Mouse (Mus musculus): ENCODE data around the gene Hspa12b. TPM values are rescaled to one million over a fixed set of nuclear protein-coding genes. Genes with fewer than 3 reads are reported as not detected.
A peak's percentile ranks its signal among the peaks of the same experiment; 100 is the strongest.

Hspa12b gene
- total RNA-seq, 2 experiments from 2014 or later = 10.0 to 13.1 TPM

DNA sequence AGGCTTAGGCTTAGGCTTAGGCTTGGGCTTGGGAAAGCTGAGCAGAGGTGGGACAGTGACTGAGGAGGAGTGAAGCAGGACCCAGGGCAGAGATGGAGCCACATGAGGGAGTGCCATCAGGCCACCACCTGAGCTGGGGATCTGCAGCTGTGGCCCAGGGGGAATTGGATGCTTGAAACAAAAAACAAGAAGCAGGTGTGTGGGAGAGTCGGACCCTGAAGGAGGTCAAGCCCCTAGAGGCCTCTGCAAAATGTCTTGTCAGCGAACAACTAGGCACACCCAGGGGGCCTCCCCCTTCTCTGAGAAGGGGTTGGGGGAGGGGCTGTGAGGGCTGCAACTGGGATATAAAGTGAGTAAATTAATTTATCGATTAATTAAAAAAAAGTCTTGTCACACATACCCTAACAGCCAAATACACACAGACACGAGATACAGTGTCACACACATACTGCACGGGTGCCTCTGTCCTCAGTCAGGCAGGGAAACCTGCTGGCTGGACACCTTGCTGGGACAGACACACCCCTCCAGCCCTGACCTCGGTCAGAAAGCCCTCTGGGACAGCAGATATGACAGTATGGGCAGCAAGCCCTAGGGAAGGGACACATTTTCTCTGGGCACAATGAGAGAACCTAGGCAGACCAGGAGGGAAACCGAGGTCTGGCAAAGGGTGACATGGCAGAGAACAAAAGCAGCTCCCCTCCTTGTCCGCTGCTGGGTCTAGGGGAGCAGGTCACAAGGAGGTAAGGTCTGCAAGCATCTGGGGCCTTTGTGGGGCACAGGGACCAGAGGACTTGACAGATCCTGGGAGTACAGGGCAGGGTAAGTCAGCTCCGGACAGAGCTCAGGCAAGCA lies 890 bp upstream of the Hspa12b start:
- no peak for DNase-seq
- intact Hi-C loops (cut with DNase I) = no loop called here

DNA sequence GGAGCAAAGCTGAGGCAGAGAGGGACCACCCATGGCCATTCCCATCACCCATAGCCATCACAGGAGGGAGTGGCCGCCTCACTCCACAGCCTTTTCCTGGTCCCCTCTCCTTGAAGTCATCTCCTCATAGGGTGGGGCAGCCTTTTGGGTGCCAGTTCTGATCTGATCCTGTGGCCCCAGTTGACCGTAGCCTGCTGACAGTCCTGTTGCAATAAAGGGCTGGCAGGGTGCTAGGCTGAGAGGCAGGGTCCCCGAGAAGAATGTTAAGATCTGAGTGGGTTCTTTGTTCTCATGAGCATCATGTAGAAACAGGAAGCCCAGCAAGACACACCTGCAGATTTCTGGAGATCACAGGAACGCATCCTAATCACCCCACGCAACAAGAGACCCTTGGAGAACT lies 1.1 kb downstream of the Hspa12b start:
- DNase-seq = no peak
- intact Hi-C loops (cut with DNase I) = no loop called here

DNA sequence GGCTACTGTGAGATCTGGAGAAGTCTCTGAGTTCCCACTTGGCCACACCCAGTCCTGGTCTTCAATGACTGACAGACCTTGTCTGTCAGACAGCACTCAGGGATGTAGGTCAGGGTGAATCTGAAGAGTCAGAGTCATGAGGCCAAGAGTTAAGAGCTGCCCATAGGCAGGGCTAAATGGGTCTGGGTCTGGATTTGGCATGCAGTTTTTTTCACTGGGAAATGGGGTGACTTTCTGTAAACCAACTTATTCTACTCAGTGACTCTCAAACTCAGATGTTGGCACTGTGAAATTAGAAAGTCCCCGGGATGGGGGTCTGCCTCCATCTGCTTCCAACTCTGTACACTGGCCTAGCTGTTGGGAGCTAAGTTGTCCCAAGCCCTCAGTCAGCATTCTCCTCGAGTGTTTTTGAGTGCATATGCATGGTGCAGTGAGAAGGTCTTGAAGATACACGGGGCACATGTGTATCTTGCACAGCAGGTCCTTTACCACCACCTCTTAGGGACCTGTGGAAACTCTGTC lies 1.6 kb downstream of the Hspa12b start:
- intact Hi-C loops (cut with DNase I) = no loop called here
- no peak for DNase-seq

DNA sequence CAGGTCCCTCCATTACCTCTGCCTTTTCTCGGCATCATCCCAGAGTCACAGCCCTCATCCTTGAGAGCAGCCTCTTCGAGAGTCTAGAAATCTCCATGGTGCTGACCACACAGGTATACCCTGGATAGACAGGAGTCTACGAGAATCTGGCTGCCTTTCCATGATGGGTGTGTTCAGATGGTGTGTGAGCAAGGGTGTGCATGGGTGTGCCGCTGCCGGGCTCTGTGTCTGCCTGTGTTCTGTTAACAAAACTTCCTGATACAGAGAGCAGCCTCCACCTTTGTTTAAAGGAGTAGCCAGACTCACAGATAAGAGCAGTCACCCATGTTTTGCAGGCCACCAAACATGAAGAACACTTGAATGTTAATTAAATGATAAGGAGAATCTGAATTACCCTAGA lies 2.8 kb downstream of the Hspa12b start:
- intact Hi-C loops (cut with DNase I) = no loop called here
- DNase-seq = no peak

DNA sequence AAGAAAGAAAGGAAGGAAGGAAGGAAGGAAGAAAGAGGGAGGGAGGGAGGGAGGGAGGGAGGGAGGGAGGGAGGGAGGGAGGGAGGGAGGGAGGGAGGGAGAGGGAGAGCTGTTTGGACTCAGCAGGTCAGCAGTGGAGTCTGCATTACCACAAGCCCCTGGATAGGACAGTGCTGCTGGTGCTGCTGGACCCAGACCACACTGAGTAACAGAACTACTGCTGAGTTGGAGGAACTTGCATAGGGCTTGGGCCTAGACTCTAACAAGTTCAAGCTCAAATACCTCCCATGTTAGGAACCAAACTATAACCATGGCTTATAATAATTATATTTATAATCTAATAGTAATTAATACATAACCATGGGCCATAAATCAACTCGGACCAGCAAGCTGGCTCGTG lies 3.8 kb downstream of the Hspa12b start:
- DNase-seq = no peak
- intact Hi-C loops (cut with DNase I) = no loop called here

DNA sequence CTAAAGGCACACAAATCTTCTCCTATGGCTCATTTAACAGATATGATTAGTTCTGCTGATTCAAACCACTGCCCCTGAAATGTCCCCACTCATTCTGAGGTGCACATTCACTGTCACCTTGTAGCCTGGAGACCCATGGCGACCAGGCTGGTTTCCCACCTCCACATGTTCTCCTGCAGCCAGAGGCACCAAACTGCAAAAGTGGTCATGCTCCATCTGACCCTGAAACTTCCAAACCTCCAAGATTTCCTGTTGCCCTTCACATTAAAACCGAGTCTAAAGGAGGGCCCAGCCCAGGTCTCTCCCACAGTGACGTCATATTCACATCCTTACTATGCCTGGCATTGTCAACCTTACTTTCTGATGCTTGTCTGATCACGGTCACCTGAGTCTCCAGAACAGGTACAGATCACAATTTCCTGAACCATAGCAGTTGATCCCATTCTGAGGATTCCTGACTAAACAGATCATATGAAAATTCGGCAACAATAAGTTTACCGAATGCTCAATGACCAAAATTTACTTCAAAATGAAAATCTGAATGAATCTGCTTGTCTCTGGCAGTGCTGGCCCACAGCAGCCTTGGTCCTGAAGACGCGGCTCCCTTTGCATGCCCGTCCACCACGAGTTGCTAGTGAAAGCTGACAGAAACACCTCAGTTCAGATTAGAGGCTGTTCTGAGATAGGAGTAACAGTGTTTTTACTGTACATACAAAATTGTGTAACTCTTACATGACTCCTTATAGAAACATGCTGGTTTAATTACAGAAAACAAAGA lies 5.2 kb downstream of the Hspa12b start:
- intact Hi-C loops (cut with DNase I) = no loop called here
- no peak for DNase-seq

DNA sequence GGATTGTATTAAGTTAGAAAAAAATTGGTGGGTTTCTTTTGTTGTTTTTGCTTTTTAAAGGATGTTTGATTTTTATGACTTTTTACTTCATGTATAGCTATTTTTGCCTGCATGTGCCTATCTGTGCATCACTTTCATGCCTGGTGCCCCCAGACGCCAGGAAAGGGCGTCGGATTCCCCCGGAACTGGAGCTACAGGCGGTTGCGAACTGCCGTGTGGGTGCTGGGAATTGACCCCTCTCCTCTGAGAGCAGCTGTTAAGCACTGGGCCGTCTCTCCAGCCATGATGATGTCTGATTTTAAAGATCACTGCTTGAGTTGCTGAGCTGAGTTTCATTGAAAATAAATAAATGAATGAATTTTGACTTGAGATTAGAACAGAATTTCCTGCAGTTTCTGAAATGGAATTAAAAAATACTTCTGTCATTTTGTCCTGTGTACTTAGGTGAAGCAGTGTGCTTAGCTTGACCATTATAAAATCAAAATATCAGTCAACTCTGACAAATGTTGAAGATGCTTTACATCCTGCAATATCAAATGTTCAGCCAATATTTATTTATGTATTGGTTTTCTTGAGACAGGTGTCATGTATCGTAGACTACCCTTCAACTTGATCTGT lies 6.0 kb downstream of the Hspa12b start, which contains the start of gene Gm11037:
Gm11037 (plus strand) TSS at position 568 of the 618 bp plus-strand sequence.
- intact Hi-C loops (cut with DNase I) = no loop called here
- DNase-seq = no peak

DNA sequence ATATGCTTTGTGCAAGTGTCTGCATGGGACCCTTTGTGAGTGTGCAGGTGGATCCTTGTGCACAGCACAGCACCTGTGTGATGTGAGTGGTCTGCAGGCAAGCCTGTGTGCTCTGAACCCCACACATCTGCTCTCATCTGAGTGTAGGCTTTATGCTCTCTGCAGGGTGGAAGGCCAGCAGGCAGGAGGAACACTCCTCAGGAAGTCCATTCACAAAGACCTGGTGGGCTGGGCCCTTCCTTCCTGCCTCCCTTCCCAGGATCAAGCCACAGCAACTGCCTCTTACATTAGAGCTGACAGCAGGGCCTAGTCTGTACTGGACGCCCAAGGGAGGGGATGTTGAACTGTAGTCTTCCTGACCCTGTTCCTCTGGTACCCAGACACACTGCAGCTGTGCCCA lies 7.3 kb downstream of the Hspa12b start:
- intact Hi-C loops (cut with DNase I) = no loop called here
- DNase-seq = peak in 1 of 2 experiments; percentile 16

DNA sequence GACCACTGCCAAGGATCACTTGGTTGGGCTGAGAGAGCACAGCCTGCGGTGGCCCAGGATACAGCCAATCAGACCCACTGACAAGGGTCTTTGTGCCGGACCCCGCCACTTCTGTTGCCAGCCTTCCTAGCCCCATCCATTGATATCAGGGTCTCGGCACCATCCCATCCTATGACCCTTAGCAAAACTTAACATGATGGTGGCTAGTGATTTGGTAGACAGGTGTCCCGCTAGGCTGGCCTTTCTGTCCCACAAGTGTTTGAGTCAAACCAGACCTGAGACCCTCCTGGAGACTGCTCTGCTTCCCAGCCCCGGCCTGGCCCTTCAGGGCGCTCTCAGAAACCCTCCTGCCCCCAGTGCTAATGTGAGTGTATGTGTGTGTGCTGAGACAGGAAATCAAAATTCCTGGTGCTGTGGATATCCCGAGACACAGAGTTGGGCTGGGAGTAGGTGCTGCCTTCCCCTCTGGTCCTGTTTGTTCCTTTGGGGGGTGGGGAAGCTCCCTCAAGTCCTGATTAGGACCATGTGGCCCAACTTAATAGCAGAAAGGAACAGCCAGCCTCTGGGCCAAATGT lies 7.8 kb downstream of the Hspa12b start:
- intact Hi-C loops (cut with DNase I) = no loop called here
- no peak for DNase-seq

DNA sequence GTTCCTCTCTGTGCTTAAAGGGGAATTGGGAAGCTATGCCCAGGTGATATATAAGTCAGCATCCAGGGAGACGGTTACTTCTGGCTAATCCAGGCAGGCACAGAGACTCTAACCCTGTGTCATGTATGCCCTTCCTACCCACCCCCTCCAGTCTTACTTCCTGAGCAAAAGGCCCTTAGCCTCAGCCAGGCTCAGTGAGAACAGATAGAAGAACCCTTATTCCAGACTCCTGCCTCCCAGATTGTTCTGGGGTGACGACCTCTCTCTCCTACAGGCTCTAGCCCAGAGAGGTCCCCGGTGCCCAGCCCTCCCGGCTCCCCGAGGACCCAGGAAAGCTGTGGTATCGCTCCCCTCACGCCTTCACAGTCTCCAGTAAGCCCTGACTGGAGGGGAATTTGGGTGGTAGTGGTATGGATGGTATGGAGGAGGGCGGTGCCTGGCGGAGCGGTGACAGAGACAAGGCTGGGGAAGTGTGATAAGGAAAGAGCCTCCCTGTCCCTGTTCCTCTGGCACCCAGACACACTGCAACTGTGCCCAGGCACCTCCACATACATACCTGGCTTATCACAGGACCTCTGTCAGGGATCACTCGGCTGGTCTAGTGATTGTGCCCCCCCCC lies 8.6 kb downstream of the Hspa12b start:
- intact Hi-C loops (cut with DNase I) = no loop called here
- DNase-seq = peak in 1 of 2 experiments; percentile 7

DNA sequence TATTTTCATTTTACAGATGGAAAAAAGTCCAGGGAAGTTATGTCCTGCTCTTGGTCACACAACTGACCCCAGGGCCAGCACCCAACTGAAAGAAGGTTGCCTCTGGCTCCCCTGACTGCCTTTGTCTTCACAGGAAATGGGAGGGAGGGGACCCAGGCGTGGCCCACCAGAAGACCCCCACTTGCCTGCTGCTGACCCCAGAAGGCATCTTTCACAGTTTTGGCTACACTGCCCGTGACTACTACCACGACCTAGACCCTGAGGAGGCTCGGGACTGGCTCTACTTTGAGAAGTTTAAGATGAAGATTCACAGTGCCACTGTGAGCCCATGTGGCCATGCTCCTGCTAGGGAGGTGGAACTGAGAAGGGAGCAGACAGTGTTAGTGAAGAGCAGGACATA lies 11.2 kb downstream of the Hspa12b start:
- intact Hi-C loops (cut with DNase I) = no loop called here
- DNase-seq = no peak

DNA sequence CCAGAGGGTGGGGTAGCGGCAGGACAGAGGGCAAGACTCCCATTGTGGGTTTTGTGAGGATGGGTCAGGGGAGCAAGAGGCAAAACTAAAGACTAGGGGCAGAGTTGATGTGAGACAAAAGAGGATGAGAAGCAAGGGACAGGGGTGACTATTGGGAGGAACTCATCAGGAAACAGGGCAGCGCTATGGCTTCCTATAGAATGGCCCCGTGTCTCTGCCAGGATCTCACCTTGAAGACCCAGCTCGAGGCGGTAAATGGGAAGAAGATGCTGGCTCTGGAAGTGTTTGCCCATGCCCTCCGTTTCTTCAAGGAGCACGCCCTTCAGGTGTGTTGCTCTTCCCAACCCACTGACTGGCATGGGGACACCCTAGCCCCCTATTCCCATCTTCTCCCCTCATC lies 11.7 kb downstream of the Hspa12b start:
- intact Hi-C loops (cut with DNase I) = no loop called here
- DNase-seq = no peak

DNA sequence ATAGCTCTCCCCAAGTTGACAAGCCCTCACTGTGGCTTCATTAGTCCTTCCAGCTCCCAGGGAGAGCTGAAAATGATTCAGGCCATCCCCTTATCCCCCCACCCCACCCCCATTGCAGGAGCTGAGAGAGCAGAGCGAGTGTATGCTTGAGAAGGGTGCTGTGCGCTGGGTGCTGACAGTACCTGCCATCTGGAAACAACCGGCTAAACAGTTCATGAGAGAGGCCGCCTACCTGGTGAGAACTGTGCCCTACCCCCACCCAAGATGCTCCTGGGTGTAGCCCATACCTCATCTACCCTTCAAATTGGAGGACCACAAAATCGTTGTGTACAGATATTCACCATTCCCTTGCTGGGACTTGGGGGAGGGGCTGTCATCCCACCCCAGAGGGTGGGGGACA lies 12.2 kb downstream of the Hspa12b start:
- DNase-seq = no peak
- intact Hi-C loops (cut with DNase I) = no loop called here

DNA sequence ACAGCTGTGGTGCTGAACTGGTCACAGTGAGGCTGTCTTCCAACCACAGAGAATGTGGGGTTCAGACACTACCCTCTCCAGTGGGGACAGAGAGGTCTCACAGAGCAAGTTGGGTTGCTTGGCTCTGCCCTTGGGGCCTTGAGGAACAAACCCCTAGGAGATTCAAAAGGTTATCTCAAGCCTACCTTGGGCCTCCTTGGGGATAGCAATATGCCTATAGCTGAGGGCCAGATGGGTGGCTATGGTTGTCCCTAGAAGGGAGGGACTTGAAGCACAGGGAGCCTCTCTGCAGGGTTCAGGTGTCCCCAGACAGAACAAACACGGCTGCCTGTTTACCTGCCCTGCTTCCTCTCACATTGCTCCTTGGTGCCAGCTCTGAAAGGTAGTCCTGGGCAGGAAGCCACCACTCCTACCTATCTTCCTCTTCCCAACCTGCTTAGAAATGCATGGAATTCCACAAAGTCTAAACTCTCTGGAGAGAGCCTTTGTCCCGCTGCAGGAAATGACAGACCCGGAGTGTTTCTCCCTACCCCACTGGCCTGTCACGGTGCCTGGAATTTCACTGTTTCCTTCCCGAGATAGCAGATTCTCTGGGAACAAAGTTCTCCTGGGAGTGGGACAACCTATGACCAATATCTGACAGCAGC lies 12.9 kb downstream of the Hspa12b start:
- intact Hi-C loops (cut with DNase I) = loop anchor here (2.0 kb wide), 1 partner anchor 43 kb away; no protein-coding TSS in a partner anchor
- no peak for DNase-seq

DNA sequence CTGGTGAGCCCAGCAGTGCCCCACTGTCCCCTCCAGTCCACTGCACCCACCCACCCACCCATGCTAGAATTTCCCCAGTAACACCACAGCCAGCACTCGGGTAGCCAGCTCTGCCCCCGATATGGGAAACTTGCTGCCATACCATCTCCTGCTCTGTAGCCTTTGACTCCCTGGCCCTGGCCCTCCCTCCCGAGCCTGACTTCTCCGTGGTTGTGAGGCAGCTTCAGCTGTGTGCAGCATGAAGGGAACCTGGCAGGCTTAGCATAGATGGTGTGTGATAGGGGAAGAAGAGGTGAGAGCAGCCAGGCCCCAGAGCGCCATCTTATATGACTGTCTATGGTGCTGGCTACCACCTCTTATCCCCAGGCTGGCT lies 13.4 kb downstream of the Hspa12b start:
- intact Hi-C loops (cut with DNase I) = loop anchor here (2.0 kb wide), 1 partner anchor 44 kb away; no protein-coding TSS in a partner anchor
- DNase-seq = no peak

DNA sequence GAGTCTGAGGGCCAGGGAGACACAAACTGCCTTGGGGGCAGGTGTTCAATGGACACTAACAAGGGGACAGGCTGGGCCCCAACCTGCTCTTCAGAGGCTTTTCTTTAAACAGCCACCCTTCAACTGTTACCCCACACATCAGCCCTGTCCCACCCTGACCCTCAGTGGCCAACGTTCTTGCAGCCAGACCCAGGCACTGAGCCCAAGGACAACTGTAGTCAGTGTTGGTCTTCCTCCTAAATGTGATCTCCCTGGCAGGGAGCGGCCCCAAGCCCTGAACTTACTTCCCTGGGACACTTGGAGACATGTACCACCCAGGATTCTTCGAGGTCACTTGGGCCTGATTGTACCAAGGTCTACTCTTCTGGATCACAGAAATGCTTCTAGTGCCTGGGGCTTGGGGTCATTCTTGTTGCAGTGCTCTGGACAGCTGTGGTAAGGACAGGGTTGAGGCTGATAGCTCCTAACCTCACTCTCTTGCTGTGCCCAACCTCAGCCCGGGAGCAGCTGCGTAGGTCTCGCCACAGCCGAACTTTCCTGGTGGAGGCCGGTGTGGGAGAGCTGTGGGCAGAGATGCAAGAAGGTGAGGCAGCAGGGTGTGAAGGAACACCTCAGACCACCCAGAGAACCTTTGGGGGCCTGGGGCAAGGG lies 14.4 kb downstream of the Hspa12b start:
- intact Hi-C loops (cut with DNase I) = loop anchor here (2.0 kb wide), 1 partner anchor 45 kb away; no protein-coding TSS in a partner anchor

DNA sequence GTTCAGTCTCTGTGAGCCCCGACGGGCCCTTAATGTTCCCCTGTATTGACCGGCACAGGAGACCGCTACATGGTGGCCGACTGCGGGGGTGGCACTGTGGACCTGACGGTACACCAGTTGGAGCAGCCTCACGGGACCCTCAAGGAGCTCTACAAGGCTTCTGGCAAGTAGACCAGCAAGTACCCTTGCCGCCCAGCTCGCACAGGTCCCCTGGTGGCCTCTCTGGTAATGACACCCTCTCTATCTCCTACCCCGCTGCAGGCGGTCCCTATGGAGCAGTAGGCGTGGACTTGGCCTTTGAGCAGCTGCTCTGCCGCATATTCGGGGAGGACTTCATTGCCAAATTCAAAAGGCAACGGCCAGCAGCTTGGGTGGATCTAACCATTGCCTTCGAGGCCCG lies 15.5 kb downstream of the Hspa12b start:
- peak; percentile 75 to 81 for DNase-seq
- intact Hi-C loops (cut with DNase I) = no loop called here

More for the DNA sequence above, 14.4 kb downstream of the Hspa12b start:
- DNase-seq = no peak

DNA sequence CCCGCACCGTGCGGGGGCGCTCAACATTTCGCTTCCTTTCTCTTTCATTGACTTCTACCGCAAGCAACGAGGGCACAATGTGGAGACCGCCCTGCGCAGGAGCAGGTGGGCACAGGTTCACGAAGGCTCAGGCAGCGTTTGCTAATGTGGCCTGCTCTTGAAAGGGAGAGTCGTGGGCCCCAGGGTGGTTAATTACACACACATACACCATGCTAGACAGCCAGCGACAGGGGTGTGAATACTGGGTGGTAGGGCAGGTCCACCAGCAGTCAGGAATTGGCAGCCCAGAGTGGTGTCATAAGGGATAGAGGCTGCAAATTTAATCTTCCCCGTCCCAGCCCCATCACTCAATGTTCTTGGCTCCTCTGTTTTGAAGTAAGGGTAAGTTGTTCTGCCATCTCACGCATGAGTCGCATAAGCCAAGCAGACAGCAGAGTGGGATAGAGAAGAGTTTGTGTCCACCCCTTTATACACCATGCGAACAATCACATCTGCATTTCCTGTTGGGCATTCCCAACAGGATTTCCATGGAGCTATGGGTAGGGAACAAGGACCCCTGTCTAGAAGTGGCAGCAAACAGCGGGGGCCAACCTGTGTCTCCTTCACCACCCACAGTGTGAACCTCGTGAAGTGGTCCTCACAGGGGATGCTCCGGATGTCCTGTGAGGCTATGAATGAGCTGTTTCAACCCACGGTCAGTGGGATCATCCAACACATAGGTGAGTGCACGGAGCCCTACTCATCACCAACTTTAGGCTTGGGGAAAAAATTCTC lies 16.1 kb downstream of the Hspa12b start:
- DNase-seq = no peak
- intact Hi-C loops (cut with DNase I) = no loop called here

Measured in gastrocnemius, postnatal 36 days (tissue).